Mouse (Mus musculus): ENCODE data around the gene Fpgs.

DNA sequence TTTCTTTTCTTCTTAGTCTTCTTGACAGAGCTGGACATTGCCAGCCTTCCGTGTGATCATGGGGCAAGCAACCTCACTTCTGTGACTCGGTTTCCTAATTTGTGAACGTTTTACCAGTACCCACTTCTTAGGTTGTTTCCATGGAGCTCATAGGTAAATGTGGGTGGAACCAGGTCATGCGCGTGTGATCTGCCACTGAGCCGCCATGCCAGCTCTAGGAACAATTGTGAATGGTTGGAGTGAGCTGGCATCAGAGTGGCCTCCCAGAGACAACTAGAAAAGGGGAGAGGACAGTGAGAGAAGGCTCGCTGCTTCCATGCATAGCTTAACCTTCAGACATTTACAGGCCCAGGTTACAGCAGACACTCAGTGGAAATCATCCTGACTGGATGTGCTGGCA, 35.8 kb downstream of the Fpgs start:
- TF ChIP-seq CTCF (conservative IDR thresholded peaks at IDR 0.05; ENCODE audit: low read length) (no peak), POU5F1 (IDR thresholded peaks at IDR 0.05; ENCODE audit: borderline replicate concordance, low read length) (no peak), NANOG (IDR thresholded peaks at IDR 0.05; ENCODE audit: borderline replicate concordance, low read length) (no peak)

All from E14TG2a.4 (cell line).